Mouse (Mus musculus) fibroblast of lung, adult 2 months (primary cell): ENCODE data around the gene Lfng.

Source experiments
- DNase-seq: peaks from one replicate; pipeline ENCODE4 v3.0.0-alpha.2; 2011; ENCODE audit warnings: low read depth

Lfng gene

DNA sequence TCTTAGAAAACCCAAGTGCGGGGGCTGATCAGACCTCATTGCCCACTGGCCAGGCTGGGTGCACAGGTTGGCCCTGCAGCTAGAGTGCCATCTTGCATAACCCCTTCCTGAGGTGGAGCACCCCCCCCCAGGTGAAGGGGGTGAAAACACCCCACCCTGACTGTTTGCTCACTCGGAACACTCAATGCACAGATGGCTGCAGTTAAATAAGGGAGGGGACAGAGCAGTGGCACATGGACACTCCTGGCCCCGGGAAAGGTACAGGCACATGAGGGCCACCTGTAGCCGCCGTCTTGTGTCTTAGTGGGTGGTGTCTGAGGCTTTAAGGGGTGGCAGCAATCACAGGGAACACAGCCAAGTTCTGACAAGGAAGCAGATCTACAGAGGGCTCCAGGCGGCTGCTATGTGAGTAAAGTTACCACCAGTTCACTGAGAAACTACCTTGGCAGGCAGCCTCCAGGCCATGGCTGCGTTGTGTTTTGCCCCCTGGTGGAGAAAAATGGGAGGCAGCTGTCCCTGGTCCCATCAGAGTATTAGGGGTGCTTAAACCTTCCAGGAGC is 56.6 kb downstream of the Lfng start:
- DNase-seq = no peak
